Mouse (Mus musculus) E14TG2a.4 (cell line): ENCODE data around the gene H1f0.

Source experiments
- H3K27me3 ChIP-seq: 2 replicates; pipeline ENCODE4 v1.6.1; 2014; ENCODE audit warnings: low read length, control low read depth; ENCODE audit not compliant: insufficient read depth
- H3K36me3 ChIP-seq: 2 replicates; pipeline ENCODE4 v1.6.1; 2014; ENCODE audit warnings: low read length, control low read depth; ENCODE audit not compliant: insufficient read depth
- H3K4me1 ChIP-seq: replicated peaks from 2 replicates; pipeline ENCODE4 v1.6.1; 2014; ENCODE audit warnings: low read depth, low read length, control low read depth
- H3K4me3 ChIP-seq: replicated peaks from 2 replicates; pipeline ENCODE4 v1.5.1; 2014; ENCODE audit warnings: mild to moderate bottlenecking, low read length
- H3K9me3 ChIP-seq: 2 replicates; pipeline ENCODE4 v1.6.1; 2014; ENCODE audit warnings: low read length, control low read depth
- CTCF ChIP-seq: conservative IDR thresholded peaks from 2 replicates; pipeline ENCODE4 v1.5.1; 2014; ENCODE audit warnings: low read length
- NANOG ChIP-seq: IDR thresholded peaks from 2 replicates; pipeline ENCODE4 v1.6.1; 2014; ENCODE audit warnings: borderline replicate concordance, low read length, mixed read lengths
- POU5F1 ChIP-seq: IDR thresholded peaks from 2 replicates; pipeline ENCODE4 v1.6.1; 2014; ENCODE audit warnings: low read length, borderline replicate concordance

Gene H1f0

DNA sequence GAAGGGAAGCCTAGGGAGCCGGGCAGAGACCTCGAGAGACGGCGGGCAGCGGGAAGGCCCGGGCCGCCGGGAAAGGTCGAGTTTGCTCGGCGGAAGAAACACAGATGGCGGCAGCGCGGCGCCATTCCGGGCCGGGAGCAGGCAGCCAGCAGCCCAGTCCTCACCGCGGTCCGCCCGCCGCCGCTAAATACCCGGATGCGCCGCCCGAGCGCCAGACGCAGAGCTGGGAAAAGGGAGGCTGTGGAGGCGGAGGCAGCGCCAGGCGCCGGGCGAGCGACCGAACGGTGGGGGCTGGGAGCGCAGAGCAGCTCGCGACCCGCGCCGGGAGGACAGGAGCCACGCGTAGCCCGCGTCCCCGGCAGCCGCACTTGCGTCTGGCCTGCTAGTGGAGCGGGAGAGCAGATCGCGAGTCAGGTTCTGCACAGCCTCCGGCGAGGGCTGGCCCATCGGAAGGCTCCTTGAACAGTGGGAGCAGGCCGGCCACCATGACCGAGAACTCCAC, at the start of gene H1f0:
TSS of gene H1f0 (plus strand) at position 214 of the 502 bp plus-strand sequence.
- Histone ChIP-seq H3K4me3 (peak within 1 kb of the TSS; percentile 80), H3K4me1 (peaks cover 57% of the 10 kb centered on the region), H3K9me3 (no peaks in the 10 kb centered on the region), H3K36me3 (no peaks in the 10 kb centered on the region; the same call in 1 of the 2 replicates), H3K27me3 (peaks cover 62% of the 10 kb centered on the region)
- TF ChIP-seq POU5F1 = no peak

DNA sequence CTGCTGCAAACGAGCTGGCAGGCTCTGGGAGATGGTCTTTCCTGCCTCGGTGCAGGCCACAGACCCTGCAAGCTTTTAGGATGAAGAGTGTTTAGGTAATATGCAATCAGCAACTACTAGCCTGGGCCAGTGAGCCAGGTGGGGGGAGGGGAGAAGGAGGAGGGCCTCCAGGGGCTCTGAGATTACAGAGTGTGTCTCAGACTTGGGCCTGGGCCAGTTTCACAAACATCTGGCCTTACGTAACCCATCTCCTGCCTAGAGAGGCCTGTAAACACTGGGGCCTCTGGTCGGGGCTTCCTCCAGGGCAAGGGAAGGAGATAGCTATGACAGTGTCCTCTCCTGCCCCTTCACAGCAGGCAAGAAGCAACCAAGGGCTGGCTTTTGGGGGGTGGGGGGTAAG, 49.4 kb upstream of the H1f0 start:
- H3K4me3 ChIP-seq = no peak overlapping the region
- peaks cover 26% of the 10 kb centered on the region for H3K4me1 ChIP-seq
- no peaks in the 10 kb centered on the region for H3K36me3 ChIP-seq
- TF ChIP-seq NANOG = no peak
- H3K27me3 ChIP-seq = peaks cover 12% of the 10 kb centered on the region; the same call in 1 of the 2 replicates
- no peaks in the 10 kb centered on the region for H3K9me3 ChIP-seq

DNA sequence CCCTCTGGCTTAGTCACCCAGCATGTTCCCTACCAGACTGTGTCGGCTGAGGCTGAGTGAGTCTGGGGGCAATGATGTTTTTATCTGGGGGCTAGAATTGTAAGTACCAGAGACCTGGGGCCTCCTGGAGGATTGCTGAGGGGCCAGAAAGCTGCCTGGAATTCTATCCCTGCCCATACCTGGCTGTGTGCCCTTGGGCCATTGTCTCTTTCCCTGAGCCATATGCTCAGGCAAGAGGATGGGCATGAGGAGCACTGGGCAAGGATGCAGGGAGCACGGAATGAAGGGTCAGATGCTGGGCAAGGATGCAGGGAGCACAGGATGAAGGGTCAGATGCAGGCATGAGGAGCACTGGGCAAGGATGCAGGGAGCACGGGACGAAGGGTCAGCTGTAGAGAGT, 48.2 kb upstream of the H1f0 start:
- no peaks in the 10 kb centered on the region for H3K36me3 ChIP-seq
- no peak for TF ChIP-seq CTCF
- TF ChIP-seq POU5F1 = no peak
- TF ChIP-seq NANOG = no peak
- H3K4me3 ChIP-seq = no peak overlapping the region
- no peaks in the 10 kb centered on the region for H3K9me3 ChIP-seq
- H3K27me3 ChIP-seq = peaks cover 8% of the 10 kb centered on the region; the same call in 1 of the 2 replicates
- peaks cover 37% of the 10 kb centered on the region for H3K4me1 ChIP-seq

DNA sequence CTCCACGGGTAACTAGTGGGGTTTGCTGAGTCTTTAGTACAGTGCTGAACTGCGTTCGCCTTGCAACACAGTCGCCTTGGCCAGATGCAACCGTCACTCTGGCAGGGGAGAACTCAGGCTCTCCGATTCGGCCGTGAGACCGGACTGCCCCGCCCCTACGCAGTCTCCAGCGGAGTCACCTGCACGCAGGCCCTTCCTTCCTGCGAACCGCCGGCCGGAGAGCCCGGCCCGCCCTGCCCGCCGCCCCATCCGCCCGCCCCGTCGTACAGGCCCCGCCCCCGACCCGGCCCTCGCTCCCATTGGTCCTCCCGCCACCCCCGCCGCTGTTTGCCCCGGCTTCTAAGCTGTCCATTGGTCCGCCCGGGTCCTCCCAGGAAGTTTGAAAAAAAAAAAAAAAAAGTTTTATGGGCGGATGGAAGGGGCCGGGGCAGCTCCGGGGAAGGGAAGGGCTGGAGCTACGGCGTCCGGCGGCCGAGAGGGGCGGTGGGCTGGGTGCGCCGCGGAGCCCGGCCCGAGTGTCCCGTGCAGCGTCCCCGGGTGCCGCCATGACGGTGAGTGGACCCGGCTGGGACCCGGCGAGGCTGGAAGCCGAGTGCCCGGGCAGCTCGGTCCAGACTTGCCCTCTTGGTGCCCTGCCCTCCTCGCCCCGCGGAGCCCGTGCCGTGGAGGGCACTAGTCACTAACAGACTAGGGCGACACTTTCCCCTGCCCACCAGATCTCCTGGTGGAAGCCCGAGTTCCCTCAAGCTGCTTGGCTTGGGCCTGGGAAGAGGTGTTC, 45.4 kb upstream of the H1f0 start:
- Histone ChIP-seq H3K9me3 (no peaks in the 10 kb centered on the region), H3K36me3 (0 out of 2 replicates have a peak, but pooled peaks cover 10% of the 10 kb centered on the region), H3K4me1 (peaks cover 61% of the 10 kb centered on the region), H3K4me3 (peak overlapping the region; percentile 99), H3K27me3 (no peaks in the 10 kb centered on the region)
- TF ChIP-seq NANOG (no peak), CTCF (no peak), POU5F1 (no peak)

DNA sequence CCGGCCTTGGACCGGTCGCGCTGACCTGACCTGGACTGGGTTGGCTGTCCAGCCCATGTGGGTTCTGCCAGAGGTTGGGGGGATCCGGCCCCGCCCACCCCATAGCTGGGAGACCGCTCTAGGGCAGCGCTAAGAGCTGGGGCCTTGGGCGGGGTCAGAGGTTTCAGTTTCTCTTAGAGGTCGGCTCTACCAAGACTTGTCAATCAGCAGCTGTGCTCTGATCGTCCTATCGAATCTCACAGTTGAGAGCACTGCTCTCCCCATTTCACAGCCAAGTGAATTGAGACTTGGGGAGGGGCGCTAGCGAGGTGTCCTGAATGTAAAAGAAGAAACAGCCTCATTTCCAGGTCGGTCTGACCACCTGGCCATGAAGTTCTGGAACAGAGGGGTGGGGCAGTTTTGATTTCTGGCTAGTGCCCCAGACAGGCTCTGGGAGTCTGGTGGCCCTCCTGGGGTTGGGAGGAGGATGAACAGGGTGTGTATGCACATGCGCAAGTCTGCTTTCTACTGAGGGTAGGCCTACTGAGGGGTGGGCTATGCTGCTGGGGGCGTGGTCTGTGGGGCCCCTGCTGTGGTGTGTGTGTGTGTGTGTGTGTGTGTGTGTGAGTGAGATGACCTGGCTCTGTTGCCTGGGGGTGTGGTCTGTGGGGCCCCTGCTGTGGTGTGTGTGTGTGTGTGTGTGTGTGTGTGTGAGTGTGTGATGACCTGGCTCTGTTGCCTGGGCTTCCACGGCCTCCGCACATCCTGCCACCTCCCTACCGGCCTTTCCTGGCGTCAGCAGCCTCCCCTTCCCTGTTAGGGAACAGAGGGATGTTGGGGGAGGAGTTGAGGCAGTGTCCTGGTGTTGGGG, 44.6 kb upstream of the H1f0 start:
- TF ChIP-seq NANOG = no peak
- no peak for TF ChIP-seq POU5F1
- no peak for TF ChIP-seq CTCF
- Histone ChIP-seq H3K4me1 (peaks cover 63% of the 10 kb centered on the region), H3K27me3 (no peaks in the 10 kb centered on the region), H3K9me3 (no peaks in the 10 kb centered on the region), H3K4me3 (peak overlapping the region; percentile 99), H3K36me3 (peaks cover 18% of the 10 kb centered on the region)

DNA sequence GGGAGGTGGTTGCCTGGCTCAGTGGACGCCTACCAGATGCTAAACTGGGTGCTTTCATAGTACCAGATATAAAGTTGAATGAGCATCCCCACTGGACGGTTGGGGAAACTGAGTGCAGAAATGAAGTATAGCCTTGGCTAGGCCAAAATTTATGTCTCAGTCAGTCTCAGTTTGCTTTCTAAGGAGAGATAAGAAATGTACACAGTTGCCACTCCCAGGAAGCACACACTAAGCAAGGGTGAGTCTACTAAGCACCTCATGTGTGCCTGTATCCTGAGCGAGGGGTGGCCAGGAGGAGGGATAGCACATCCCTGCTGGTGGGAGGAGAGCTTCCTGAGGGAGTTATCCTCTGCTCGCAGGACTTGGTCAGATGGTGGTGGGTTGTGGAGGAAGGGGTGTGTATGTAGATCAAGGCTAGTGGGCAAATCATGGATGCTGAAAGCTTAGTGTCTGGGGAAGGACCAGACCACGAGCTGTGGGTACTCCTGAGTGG, 43.9 kb upstream of the H1f0 start:
- H3K4me1 ChIP-seq = peaks cover 59% of the 10 kb centered on the region
- H3K27me3 ChIP-seq = no peaks in the 10 kb centered on the region
- TF ChIP-seq NANOG = no peak
- no peak for TF ChIP-seq POU5F1
- H3K4me3 ChIP-seq = peak overlapping the region; percentile 99
- H3K36me3 ChIP-seq = peaks cover 25% of the 10 kb centered on the region
- no peaks in the 10 kb centered on the region for H3K9me3 ChIP-seq

DNA sequence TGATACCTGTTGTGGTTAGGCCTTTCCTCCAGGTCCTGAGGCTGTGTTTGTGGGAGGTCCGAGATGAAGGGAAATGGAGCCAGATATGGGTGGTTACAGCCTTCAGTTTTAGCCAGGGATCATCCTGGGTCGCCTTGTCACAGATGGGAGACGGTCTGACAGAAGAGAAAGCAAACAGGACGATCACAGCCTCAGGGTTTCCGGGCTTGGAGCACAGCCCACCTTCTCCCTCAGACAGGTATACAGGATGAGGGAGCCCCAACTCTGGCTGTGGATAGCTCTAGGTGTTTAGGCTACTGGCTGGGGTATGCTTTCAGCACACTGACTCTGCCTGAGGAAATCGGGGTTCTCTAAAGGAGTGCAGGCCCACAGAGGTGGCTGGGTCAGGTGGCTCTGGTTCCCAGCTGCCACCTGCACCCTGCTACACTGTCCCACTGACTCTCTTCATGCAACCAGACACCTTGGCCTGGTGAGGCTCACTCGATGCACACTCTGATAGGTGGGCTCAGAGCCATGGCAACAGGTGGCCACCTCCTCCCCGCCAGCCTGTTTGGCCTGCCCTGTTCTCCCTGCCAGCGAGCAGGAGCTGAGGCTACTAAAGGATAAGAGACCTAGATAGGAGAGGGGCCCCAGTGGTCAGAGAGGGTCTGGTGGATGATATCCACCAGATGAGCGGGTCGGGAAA, 41.6 kb upstream of the H1f0 start:
- no peaks in the 10 kb centered on the region for H3K9me3 ChIP-seq
- TF ChIP-seq NANOG (no peak), CTCF (no peak), POU5F1 (no peak)

DNA sequence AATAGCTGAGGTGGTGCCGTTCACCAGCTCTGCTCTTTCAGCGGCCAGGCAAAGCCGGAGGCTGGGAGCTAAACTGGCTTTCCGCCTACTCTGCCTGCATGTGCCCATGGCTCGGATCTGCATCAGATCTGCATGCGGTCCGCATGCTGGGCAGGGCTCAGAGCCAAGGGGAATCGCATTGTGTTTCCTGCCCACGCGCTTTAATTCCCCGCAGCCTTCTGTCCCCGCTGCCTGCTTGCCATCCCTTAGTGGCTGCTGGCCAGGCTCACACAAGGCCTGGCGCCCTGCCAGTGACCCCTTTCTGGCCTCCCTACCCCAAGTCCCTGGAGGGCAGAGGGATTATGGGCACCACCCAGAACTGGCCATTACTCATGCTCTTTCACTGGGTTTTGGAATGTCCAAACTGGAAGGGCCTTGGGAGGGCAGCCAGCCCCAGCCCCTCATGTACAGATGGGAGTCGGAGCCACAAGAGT, 39.7 kb upstream of the H1f0 start:
- TF ChIP-seq NANOG = no peak
- no peak for TF ChIP-seq POU5F1
- TF ChIP-seq CTCF = no peak
- H3K27me3 ChIP-seq = no peaks in the 10 kb centered on the region
- peaks cover 82% of the 10 kb centered on the region for H3K4me1 ChIP-seq
- no peaks in the 10 kb centered on the region for H3K9me3 ChIP-seq
- no peak overlapping the region for H3K4me3 ChIP-seq
- peaks cover 66% of the 10 kb centered on the region for H3K36me3 ChIP-seq

More for the DNA sequence above, 41.6 kb upstream of the H1f0 start:
- Histone ChIP-seq H3K4me1 (peaks cover 74% of the 10 kb centered on the region), H3K4me3 (no peak overlapping the region), H3K27me3 (no peaks in the 10 kb centered on the region), H3K36me3 (peaks cover 48% of the 10 kb centered on the region)
